Mouse (Mus musculus) ES-Bruce4 (cell line): Measurements from ENCODE around the gene Naa11.

ENCODE experiments used
- CTCF ChIP-seq: IDR thresholded peaks from one replicate; pipeline ENCODE4 v1.8.1; 2011; ENCODE audit warnings: low read depth, low read length
- EP300 ChIP-seq: IDR thresholded peaks from 2 replicates; pipeline ENCODE4 v1.6.1; 2011; ENCODE audit warnings: low read depth, low read length; ENCODE audit not compliant: insufficient read depth

GRCm38 (mm10) chr5:97344144-97344543, 48.0 kb downstream of the Naa11 start:
- TF ChIP-seq CTCF (no peak), EP300 (no peak)
